Mouse (Mus musculus): ENCODE measurements around the gene Fto.

DNA sequence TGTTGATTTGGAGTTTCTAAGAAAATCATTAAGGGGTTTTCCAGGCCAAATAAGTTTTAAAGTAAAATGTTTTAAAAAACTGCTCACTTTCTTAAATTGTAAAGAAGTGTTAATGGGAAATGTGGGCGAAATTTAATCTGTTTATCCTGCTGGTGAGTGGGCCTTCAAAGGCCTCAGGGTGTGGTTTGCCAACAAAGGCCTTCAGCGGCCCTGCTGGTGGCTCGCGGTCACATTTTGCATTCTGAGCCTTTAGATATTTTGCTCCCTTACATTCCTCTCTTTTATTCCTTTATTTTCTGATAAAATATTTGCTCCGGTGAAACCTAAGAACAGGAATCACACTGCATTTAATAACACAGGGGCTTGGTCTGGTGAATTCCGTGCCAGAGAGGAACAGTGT is 64.0 kb downstream of the Fto start:
- no peak for TF ChIP-seq CTCF (IDR thresholded peaks at IDR 0.05; ENCODE audit: insufficient read depth, low read length)
- TF ChIP-seq POLR2A (IDR thresholded peaks at IDR 0.05; ENCODE audit: borderline replicate concordance, extremely low read depth, low read depth, low read length): no peak

Measured in lung, adult 2 months (tissue).